Mouse (Mus musculus): ENCODE measurements around the gene Tdrkh. TPM values are rescaled to one million over a fixed set of nuclear protein-coding genes. Genes with fewer than 3 reads are reported as not detected.

Gene Tdrkh
- total RNA-seq, 2 experiments from 2014 or later: 44.1 TPM

DNA sequence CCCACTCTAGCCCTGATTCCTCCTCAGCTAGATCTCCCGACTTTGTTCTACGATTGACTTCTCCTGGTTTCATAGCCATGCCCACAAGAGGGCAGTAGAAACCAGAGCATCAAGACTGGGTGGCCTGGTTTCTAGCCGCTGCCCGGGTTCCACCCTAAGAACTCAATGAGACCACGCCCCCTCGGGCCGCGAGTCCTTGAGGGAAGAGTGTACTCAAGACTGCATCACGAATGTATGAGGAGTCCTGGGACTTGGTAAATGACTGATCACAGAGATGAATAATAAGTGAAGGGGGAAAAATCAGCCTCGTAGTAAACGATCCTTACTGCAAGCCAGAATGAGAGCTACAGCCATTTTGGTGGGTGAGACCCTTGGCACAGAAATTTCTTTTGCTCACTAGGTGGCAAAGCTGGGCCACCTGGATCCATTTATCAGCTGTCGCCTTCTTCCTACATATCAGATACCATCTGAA lies 43.5 kb downstream of the Tdrkh start:
- peak; percentile 55 to 74 for DNase-seq (ENCODE audit: extremely low spot score in 1 of 2, low spot score in 1 of 2)

DNA sequence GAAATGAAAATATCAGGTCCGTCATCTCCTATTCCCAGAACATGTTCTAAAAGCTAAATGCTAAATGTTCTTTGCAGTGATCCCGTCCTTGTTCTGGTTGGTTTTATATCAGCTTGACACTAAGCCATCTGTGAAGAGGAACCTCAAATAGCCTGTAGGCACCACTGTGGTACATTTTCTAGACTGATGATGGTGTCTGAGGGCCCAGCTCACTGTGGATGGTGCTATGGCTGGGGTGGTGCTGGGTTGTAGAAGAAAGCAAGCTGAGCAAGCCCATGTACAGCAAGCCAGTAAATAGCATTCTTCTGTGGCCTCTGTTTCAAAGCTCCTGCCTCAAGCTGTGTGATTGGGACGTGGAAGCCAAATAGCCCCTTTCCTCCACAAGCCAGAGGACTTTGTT lies 44.0 kb downstream of the Tdrkh start:
- no peak for DNase-seq (ENCODE audit: extremely low spot score in 1 of 2, low spot score in 1 of 2)

- no peak for DNase-seq (ENCODE audit: extremely low spot score in 1 of 2, low spot score in 1 of 2)
These were observed 46.8 kb downstream of the Tdrkh start for GRCm38 (mm10) chr3:94459834-94460233.

GRCm38 (mm10) chr3:94463926-94464578 lies 51.0 kb downstream of the Tdrkh start:
- DNase-seq (ENCODE audit: extremely low spot score in 1 of 2, low spot score in 1 of 2): no peak

DNA sequence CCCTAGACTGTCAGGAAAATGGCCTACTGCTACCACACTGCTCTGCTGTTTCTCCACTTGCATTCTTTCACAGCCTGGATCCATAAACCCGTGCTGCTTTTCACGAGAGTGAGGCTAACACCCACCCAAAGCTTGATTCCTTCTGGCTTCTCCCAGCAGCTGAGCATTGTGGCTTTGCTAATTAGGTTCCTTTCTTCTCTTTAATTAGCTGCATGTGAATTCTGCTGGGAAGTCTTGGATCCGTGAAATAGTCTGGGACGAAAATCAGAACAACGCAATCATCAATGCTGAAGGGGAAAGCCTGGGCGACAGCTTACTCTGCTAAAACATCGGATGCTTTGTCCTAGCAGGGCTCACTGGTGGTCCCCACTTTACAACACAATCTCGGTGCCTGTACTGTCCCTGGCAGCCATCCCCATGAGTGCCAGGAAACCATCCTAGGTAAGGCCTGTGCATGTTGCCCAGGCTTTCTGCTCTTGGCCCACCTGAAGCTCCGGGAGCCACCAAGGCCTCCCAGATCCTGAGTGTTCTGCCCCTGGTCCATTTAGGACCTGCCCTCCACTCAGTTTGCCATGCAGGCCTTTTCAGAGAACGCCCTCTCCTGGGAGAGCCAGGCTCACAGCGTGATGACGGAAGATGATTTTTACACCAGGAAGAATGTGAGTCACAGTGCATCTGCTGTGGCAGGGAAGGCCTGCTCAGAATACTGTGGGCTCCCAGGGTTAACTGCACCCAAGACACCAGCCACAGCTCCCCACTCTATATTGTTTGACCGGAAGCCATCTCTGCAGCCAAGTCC lies 52.8 kb downstream of the Tdrkh start:
- DNase-seq (ENCODE audit: extremely low spot score in 1 of 2, low spot score in 1 of 2): peak; percentile 40 to 56

GRCm38 (mm10) chr3:94468931-94469330 lies 55.9 kb downstream of the Tdrkh start:
- no peak for DNase-seq (ENCODE audit: extremely low spot score in 1 of 2, low spot score in 1 of 2)

- no peak for DNase-seq (ENCODE audit: extremely low spot score in 1 of 2, low spot score in 1 of 2)
These were observed 59.5 kb downstream of the Tdrkh start for GRCm38 (mm10) chr3:94472447-94473114.

- no peak for DNase-seq (ENCODE audit: extremely low spot score in 1 of 2, low spot score in 1 of 2)
These were observed 60.0 kb downstream of the Tdrkh start for GRCm38 (mm10) chr3:94473115-94473505.

DNA sequence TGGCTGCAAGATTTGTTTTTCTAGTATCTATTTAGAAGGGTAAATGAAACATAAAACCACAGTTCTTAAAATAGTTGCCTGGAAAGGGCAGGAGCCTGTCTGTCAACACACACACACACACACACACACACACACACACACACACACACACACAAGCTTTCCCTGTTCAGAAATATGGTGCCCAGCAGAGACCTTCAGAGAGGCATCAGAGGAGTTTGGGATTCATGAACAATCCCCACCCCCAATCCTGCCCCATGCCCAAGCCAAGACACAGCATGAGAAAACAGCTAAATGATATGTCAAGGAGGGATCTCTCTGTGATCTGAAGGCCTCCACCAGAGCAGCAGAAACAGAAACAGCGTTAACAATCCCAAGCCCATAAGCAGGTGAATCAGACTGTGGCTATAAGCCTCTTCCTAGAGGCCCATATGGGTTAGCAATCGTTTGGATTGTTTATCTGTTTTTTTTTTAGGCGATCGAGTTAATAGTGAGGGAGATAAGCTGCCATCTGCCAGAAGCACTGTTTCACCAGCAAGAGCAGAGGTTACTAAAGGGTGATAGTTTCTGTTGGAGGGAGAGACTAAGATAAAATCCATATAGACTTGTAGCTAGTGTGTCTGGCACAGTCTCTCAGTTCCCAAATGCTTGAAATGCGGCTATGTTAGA lies 60.6 kb downstream of the Tdrkh start:
- no peak for DNase-seq (ENCODE audit: extremely low spot score in 1 of 2, low spot score in 1 of 2)

- DNase-seq (ENCODE audit: extremely low spot score in 1 of 2, low spot score in 1 of 2): no peak
These were observed 63.4 kb downstream of the Tdrkh start for GRCm38 (mm10) chr3:94476301-94477035.

- no peak for DNase-seq (ENCODE audit: extremely low spot score in 1 of 2, low spot score in 1 of 2)
These were observed 64.4 kb downstream of the Tdrkh start for GRCm38 (mm10) chr3:94477444-94477843.

DNA sequence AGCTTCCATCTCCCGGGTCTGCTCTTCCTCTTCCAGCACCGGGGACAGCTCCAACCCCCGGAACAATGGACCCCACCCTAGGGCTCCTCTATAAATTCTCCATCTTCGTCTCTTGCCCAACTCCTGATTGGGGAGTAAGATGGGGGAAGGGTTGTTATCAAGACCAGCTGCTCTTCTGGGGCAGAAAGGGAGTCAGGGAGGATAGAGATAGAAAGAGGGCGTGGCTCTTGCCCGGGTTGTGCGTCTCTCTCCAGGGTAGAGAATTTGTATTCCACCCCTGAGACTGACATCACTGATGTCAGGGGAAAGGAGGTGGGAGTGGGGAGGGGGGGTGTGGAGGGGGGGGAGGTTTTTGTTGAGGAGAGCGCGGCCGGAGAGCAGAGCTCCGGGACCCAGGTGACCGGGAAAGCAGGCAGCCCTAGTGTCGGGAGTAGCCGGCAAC lies 64.9 kb downstream of the Tdrkh start, which contains the start of gene Celf3:
TSS of gene Celf3 (plus strand) at position 315 of the 442 bp plus-strand sequence.
- peak; percentile 39 to 69 for DNase-seq (ENCODE audit: extremely low spot score in 1 of 2, low spot score in 1 of 2)

DNA sequence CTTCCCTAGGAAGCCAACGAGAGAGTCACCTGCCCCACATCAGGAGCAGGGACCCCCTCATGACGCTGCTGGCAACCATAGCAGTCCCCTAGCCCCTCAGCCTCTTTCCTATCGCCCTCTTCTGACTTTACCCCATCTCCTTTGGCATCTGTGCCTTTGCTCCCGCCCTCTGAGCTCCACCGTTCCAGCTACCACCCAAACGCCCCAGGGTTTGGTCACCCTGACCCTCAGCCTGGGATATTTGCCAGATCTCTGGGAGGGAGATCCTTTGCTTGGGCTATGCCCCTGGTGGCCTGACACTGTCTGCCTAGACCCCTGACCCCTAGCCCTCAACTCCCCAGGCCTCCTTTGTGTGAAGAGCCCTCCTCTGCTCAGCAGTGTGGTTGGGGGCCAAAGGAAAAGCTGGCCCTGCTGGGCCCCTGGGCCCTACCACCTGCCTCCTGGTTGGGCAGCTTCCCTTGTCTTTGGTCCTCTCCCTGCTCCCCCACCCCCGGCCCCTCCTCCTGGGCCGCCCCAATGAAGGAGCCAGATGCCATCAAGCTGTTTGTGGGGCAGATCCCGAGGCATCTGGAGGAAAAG lies 65.6 kb downstream of the Tdrkh start:
- no peak for DNase-seq (ENCODE audit: extremely low spot score in 1 of 2, low spot score in 1 of 2)

DNA sequence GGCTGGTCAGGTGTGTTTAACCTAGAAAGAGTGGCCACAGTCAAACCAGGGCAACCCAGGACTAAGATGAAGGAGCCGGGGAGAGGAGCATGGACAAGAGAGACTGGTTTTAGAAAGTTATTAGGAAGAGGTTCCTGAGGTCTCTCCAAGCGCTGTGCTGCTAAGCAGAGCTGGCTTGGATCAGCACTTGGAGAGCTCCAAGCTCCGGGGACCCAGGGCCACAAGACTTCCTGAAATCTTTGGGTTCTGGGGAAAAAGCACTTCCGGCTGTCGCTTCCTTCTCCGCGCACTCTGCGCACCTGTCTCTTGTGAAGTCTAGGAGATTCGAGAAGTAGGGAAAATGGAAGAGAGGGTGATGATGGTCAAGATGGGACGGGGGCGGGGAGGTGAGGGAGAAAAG lies 66.5 kb downstream of the Tdrkh start:
- DNase-seq (ENCODE audit: extremely low spot score in 1 of 2, low spot score in 1 of 2): no peak

DNA sequence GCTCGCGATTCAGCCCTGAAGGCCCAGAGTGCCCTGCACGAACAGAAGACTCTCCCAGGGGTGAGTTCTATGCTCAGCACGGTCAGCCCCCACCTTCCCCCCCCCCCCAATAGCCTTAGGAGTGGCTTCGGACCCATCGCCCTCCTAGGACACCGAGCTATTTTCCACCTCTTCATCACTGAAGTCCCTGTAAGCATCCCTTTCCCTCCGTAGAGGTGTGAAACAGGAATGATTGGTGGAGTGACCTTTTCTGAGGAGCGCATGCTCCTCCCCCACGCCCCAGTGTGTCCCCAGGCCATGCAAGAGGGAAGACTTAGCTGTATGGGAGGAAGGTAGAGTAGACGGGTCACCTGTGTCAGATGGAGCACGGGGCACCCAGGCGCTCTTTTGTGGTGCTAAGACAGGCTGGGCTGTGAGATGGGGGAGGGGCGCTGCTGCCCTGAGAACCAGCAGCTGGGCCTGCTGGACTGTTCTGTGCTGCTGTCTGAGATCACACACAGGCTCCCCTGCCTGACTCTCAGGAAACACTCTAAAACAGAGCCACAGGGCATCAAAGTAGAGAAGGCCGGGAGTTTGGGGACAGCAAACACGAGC lies 67.3 kb downstream of the Tdrkh start, which contains the start of gene Riiad1:
TSS of gene Riiad1 (minus strand) at position 51 of the 594 bp plus-strand sequence.
- no peak for DNase-seq (ENCODE audit: extremely low spot score in 1 of 2, low spot score in 1 of 2)

GRCm38 (mm10) chr3:94481429-94481828 lies 68.4 kb downstream of the Tdrkh start:
- no peak for DNase-seq (ENCODE audit: extremely low spot score in 1 of 2, low spot score in 1 of 2)

DNA sequence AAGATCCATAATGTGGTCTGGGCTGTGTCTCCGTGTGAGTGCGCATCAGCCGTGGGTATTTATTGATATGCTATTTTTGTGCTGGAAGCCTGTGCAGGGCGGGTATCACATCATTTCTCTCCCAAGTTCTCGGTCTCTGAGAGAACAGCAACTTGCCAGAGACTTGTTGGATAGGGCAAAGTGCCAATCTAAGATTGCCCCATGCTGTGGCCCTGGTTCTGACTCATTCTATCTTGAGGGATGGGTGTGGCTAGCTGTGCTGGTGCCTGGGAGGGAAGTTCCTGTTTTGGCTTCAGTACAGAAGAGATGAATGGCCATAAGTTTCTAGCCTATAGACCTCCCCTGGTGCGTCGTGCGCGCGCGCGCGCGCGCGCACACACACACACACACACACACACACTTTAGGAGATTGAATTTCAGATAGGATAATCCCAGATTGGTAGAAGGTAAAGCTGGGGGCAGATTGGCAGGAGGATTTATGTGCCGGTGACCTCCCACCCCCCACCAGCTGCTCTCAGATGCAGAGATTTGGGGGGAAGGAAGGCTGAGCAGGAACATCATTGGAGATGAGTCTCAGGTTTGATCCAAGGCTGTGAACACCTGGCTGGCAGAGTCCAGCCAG lies 69.8 kb downstream of the Tdrkh start:
- no peak for DNase-seq (ENCODE audit: extremely low spot score in 1 of 2, low spot score in 1 of 2)

GRCm38 (mm10) chr3:94483790-94484439 lies 70.8 kb downstream of the Tdrkh start:
- DNase-seq (ENCODE audit: extremely low spot score in 1 of 2, low spot score in 1 of 2): peak; percentile 85 to 87

Data from layer of hippocampus, postnatal 25 days (tissue).